In the genomic region with DNA sequence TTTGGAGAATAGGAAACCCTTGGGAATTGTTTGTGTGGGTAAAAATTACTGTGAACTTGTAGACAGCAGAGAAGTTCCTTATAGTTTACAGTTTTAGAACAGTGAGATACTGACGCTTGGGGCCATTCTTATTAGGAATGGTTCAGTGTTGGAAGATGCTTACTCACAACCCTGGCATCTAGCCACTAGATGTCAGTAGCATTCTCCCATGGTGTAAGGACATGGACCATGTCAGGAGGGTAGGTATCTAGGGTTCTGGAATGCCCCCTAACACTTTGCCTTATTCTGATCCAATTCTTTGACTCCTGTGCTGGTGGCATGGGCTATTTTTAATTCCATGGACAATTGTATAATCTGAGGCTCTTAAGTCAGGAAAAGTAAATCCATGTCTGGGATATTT, we compare ENCODE assay signal across 8 mouse cellular contexts.
DNase-seq lines count a peak whose midpoint lies in the region; ATAC-seq and TF ChIP-seq lines count a peak whose summit lies in the region.

No protein-coding gene starts in this region.

- no peak overlapping the region for H3K4me2 ChIP-seq in heart, embryonic 12.5 days

- no peak; the same call in 1 of the 2 replicates for TF ChIP-seq CTCF in cerebellum, adult 2 months (IDR thresholded peaks at IDR 0.05; ENCODE audit: borderline replicate concordance, insufficient read depth, low read depth, low read length)

- no peaks in the 10 kb centered on the region for H3K9me3 ChIP-seq in heart, embryonic 12.5 days (replicated peaks)

- no peaks in the 10 kb centered on the region for H3K36me3 ChIP-seq in heart, embryonic 12.5 days

- no peaks in the 10 kb centered on the region for H3K27me3 ChIP-seq in heart, embryonic 12.5 days (replicated peaks)
- no peaks in the 10 kb centered on the region for H3K27me3 ChIP-seq in cerebellum, adult 2 months (ENCODE audit: control insufficient read depth, insufficient read depth, low read length)

- no peaks in the 10 kb centered on the region for H3K4me1 ChIP-seq in heart, embryonic 12.5 days (replicated peaks)
- H3K4me1 ChIP-seq in cerebellum, adult 2 months (ENCODE audit: control insufficient read depth, insufficient read depth, low read length) = no peaks in the 10 kb centered on the region

- no peak overlapping the region for H3K27ac ChIP-seq in heart, embryonic 12.5 days (ENCODE audit: poor library complexity, severe bottlenecking)
- no peak overlapping the region for H3K27ac ChIP-seq in cerebellum, adult 2 months (ENCODE audit: insufficient read depth, low read length)

- 21% methylated on average over 1 of the region's 1 CpGs for WGBS in heart, embryonic 12.5 days
- 35% methylated on average over 1 of the region's 1 CpGs for WGBS in cerebellum, adult 2 months

- no peak overlapping the region for H3K4me3 ChIP-seq in heart, embryonic 12.5 days
- no peak overlapping the region for H3K4me3 ChIP-seq in cerebellum, adult 2 months (replicated peaks; ENCODE audit: insufficient read depth, low read depth, low read length)

- H3K9ac ChIP-seq in heart, embryonic 12.5 days = no peak overlapping the region

- no peak for ATAC-seq in heart, embryonic 12.5 days (ENCODE audit: insufficient number of reproducible peaks, low FRiP score)

- TF ChIP-seq POLR2A in cerebellum, adult 2 months (IDR thresholded peaks at IDR 0.05; ENCODE audit: borderline replicate concordance, insufficient read depth, low read length) = no peak

- peak; percentile 27 to 43 for DNase-seq in heart, adult 9 months (ENCODE audit: low spot score in 2 of 2)
- DNase-seq in CD4-positive helper T cell, adult 2 months (ENCODE audit: low read depth, low spot score) = peak; percentile 4
- DNase-seq in adrenal gland, postnatal 36 days = peak; percentile 22 to 52
- DNase-seq in kidney, postnatal 36 days = peak; percentile 51 to 55
- no peak for DNase-seq in yolk sac, embryonic 10.5 days (ENCODE audit: low spot score)
- no peak for DNase-seq in cerebellum, adult 2 months
- DNase-seq in layer of hippocampus, adult 9-10 months (ENCODE audit: low spot score) = no peak

Comparison
In these comparisons a context has a peak if more than half of its experiments do, and no peak if none do; other contexts are left out.
1. DNase-seq: peak in heart, adult 9 months (2 of 2), CD4-positive helper T cell, adult 2 months (single experiment), adrenal gland, postnatal 36 days (2 of 2) and kidney, postnatal 36 days (2 of 2); none in yolk sac, embryonic 10.5 days (single experiment), cerebellum, adult 2 months (0 of 2) and layer of hippocampus, adult 9-10 months (single experiment).